Mouse (Mus musculus) liver, postnatal 0 days (tissue): ENCODE results near the gene Cfap74. TPM values are rescaled to one million over a fixed set of nuclear protein-coding genes. Genes with fewer than 3 reads are reported as not detected.
"Not testable (repeated sequence)": the region's sequence is repeated elsewhere in the genome, so short reads cannot be mapped to it uniquely, and the experiment has no call there.

ENCODE experiments used
- ATAC-seq: fragments of 200-750 bp; cut with Nextera tagmentation; 2 replicates; pipeline ENCODE4 v1.8.0; 2017; ENCODE audit warnings: mild to moderate bottlenecking, moderate library complexity
- DNase-seq: peaks from one replicate; pipeline ENCODE4 v3.0.0-alpha.2; 2016
- H3K27ac ChIP-seq: fragments of 300-500 bp; sonication (generic); 2 replicates; pipeline ENCODE4 v1.5.1; 2014; ENCODE audit warnings: antibody characterized with exemption, moderate library complexity, mild to moderate bottlenecking, low read depth
- H3K27me3 ChIP-seq: fragments of 300-500 bp; sonication (generic); 2 replicates; pipeline ENCODE4 v1.6.1; 2014; ENCODE audit warnings: low read length, control low read depth, mixed read lengths; ENCODE audit not compliant: insufficient read depth
- H3K36me3 ChIP-seq: fragments of 300-500 bp; sonication (generic); replicated peaks from 2 replicates; pipeline ENCODE4 v1.6.1; 2014; ENCODE audit warnings: mild to moderate bottlenecking, control low read depth, low read length, moderate library complexity, mixed read lengths; ENCODE audit not compliant: insufficient read depth
- H3K4me1 ChIP-seq: fragments of 300-500 bp; sonication (generic); 2 replicates; pipeline ENCODE4 v1.6.1; 2014; ENCODE audit warnings: antibody characterized with exemption, mild to moderate bottlenecking, control low read depth; ENCODE audit not compliant: insufficient read depth
- H3K4me2 ChIP-seq: fragments of 300-500 bp; sonication (generic); 2 replicates; pipeline ENCODE4 v1.6.1; 2014; ENCODE audit warnings: low read depth, mild to moderate bottlenecking, low read length, moderate library complexity, mixed read lengths
- H3K4me3 ChIP-seq: fragments of 300-500 bp; sonication (generic); 2 replicates; pipeline ENCODE4 v1.5.1; 2014; ENCODE audit warnings: low read depth, low read length
- H3K9ac ChIP-seq: fragments of 300-500 bp; sonication (generic); replicated peaks from 2 replicates; pipeline ENCODE4 v1.6.1; 2014; ENCODE audit warnings: mild to moderate bottlenecking, moderate library complexity
- H3K9me3 ChIP-seq: fragments of 300-500 bp; sonication (generic); 2 replicates; pipeline ENCODE4 v1.6.1; 2016; ENCODE audit warnings: mild to moderate bottlenecking, control low read depth, low read length, mixed read lengths
- CTCF ChIP-seq: sonication (generic); IDR thresholded peaks from 2 replicates; pipeline ENCODE4 v1.5.1; 2016; ENCODE audit warnings: antibody characterized with exemption, low read depth
- EP300 ChIP-seq: IDR thresholded peaks from 2 replicates; pipeline ENCODE4 v1.6.1; 2016; ENCODE audit warnings: antibody characterized with exemption, low read depth, mild to moderate bottlenecking
- WGBS: fragments of 180-500 bp; shearing (Covaris S2); extraction: QIAGEN DNeasy Blood & Tissue Kit; methylation state at CpG from one replicate; pipeline ENCODE4 v1.1.7; 2014; ENCODE audit not compliant: insufficient replicate concordance; 5-methylcytosine and 5-hydroxymethylcytosine counted together
- polyA plus RNA-seq: library from polyadenylated mRNA; unstranded; fragments of >200 nt; fragmentation: Nextera tagmentation; extraction: Ambion mirVana; gene quantifications from 2 replicates; pipeline ENCODE4 v1.2.1, GENCODE M21; 2015

Gene Cfap74
- polyA plus RNA-seq, 1 experiment from 2014 or later: 0.07 TPM

DNA sequence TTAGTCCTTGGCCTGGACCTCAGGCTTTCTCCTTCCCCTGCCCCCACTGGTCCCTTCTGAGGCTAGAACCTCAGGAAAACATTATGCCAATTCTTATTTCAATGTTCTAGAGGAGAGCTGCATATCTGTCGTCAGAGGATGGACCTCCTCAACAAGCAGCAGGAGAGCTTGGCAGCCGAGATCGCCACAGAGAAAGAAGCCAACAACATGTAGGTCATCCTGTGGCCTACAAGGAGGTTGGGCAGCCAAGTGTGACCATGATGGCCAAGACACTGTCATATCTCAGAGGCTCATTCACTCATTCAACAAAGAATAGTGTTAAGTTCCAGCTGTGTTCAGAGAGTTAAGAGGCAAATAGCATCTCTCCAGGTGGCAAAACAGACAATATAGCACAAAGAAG is 11.1 kb downstream of the Cfap74 start:
- no peak overlapping the region for H3K4me2 ChIP-seq
- H3K27ac ChIP-seq: no peak overlapping the region
- H3K4me1 ChIP-seq: no peaks in the 10 kb centered on the region
- H3K36me3 ChIP-seq: no peaks in the 10 kb centered on the region
- H3K4me3 ChIP-seq: no peak overlapping the region
- WGBS: 77% methylated on average over 3 of the region's 3 CpGs
- no peak overlapping the region for H3K9ac ChIP-seq
- no peaks in the 10 kb centered on the region for H3K27me3 ChIP-seq
- TF ChIP-seq CTCF (no peak), EP300 (no peak)
- ATAC-seq (no peak), DNase-seq (no peak)
- no peaks in the 10 kb centered on the region for H3K9me3 ChIP-seq

DNA sequence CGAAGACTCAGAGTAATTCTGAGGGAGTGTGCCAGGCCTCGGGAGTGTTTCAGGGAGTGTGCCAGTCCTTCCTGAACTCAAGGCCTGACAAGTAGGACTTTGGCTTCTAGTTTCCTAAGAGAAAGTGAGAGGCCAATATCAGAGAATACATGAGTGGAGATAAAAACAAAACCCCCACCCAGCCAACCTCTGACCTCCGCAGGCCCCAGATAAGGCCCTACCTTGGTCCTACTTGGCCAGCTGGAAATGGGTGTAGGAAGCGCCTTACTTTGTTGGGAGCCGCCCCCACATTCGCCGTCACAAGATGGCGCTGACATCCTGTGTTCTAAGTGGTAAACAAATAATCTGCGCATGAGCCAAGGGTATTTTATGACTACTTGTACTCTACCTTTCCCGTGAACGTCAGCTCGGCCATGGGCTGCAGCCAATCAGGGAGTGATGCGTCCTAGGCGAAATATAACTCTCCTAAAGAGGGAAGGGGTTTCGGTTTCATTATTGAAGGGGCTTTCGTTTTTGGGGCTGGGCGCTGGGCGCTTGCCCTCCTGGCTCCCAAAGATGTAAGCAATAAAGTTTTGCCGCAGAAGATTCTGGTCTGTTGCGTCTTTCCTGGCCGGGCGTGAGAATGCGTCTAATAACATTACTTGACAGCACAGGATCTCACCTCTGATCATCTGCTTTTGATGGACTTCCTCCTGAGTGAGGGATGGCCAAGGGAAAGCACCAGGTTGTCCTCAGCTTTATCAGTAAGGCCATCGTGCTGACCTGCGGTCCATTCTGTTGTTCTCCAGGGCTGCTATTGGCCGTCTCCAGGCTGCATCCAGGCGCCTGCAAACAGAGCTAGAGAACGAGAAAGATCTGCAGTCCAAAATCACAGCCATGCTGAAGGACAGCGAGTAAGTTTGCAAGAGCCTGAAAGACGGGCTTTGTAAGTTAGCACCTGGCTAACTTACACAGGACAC is 12.7 kb downstream of the Cfap74 start:
- not testable (repeated sequence) for H3K9me3 ChIP-seq, H3K27me3 ChIP-seq, H3K9ac ChIP-seq, H3K36me3 ChIP-seq, DNase-seq, H3K4me2 ChIP-seq, H3K4me3 ChIP-seq, H3K27ac ChIP-seq, H3K4me1 ChIP-seq
- ATAC-seq: peak; percentile 25; the same call in 1 of the 2 replicates
- 70% methylated on average over 20 of the region's 30 CpGs for WGBS

DNA sequence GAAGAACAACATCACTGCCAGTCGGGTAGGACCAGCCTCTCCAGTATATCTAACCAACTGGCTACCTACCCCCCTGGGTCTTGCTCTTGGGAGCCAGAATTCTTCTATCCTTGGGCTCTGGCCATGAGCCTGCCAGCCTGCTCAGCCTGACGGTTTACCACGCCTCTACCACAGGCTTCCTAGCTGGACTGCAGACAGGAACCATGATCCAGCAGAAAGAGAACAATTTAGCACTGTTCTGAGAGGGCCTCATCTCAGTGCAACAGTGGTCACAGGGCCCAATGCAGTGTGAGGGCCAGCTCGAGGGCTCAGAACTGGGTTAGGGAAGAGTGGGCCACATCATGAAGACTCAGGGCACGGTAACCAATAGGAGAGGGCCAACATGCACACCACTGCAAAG is 15.0 kb downstream of the Cfap74 start:
- Histone ChIP-seq H3K27me3 (no peaks in the 10 kb centered on the region), H3K9ac (no peak overlapping the region), H3K36me3 (no peaks in the 10 kb centered on the region), H3K9me3 (no peaks in the 10 kb centered on the region), H3K4me1 (no peaks in the 10 kb centered on the region), H3K4me2 (no peak overlapping the region), H3K27ac (no peak overlapping the region), H3K4me3 (no peak overlapping the region)
- TF ChIP-seq CTCF: no peak
- no peak for TF ChIP-seq EP300
- 60% methylated on average over 5 of the region's 5 CpGs for WGBS
- no peak for DNase-seq
- ATAC-seq: no peak

DNA sequence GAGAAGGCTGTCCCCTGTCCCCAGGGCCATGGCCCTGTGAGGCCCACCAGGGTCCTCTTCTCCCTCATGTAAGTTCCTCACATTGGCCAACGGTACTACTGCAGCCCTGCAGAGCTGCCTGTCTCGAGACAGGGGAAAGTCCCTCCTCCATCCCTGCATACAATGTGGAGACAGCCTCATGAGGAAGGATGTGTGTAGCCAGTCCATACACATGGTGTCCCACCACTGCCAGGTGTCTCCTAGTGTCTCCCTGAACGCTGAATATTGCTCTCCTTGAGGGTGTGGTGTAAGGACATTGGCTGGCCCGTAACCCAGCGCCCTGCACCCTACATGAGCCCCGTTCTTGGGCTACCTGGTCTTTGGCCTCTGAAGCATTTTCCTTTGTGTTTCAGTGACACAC is 17.3 kb downstream of the Cfap74 start:
- no peak for ATAC-seq
- no peaks in the 10 kb centered on the region for H3K27me3 ChIP-seq
- H3K9me3 ChIP-seq: no peaks in the 10 kb centered on the region
- TF ChIP-seq CTCF (no peak), EP300 (no peak)
- no peaks in the 10 kb centered on the region for H3K4me1 ChIP-seq
- DNase-seq: no peak
- no peaks in the 10 kb centered on the region for H3K36me3 ChIP-seq
- H3K9ac ChIP-seq: no peak overlapping the region
- H3K27ac ChIP-seq: no peak overlapping the region
- H3K4me3 ChIP-seq: no peak overlapping the region
- 69% methylated on average over 6 of the region's 6 CpGs for WGBS
- no peak overlapping the region for H3K4me2 ChIP-seq

DNA sequence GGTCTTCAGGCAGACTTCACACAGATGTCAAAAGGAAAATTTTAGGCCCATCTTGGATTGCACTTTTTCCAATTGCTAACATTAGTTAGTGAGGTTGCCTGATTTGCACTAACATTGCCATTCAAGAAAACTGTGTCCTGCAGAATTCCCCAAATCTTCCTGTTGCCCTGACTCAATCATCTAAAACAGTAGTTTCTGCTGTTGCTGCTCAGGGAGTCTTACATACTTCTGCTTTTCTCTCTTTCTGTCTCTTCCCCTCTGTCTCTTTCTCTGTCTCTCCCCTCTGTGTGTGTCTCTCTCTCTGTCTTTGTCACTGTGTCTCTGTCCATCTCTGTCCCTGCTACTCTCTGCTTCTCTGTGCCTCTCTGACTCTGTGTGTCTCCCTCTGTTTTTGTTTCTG is 19.5 kb downstream of the Cfap74 start:
- H3K36me3 ChIP-seq: no peaks in the 10 kb centered on the region
- no peak overlapping the region for H3K9ac ChIP-seq
- H3K9me3 ChIP-seq: no peaks in the 10 kb centered on the region
- no peak for TF ChIP-seq CTCF
- no peak for TF ChIP-seq EP300
- ATAC-seq (no peak), DNase-seq (no peak)
- H3K27me3 ChIP-seq: no peaks in the 10 kb centered on the region
- no peak overlapping the region for H3K4me3 ChIP-seq
- no peak overlapping the region for H3K4me2 ChIP-seq
- H3K4me1 ChIP-seq: no peaks in the 10 kb centered on the region
- no peak overlapping the region for H3K27ac ChIP-seq

DNA sequence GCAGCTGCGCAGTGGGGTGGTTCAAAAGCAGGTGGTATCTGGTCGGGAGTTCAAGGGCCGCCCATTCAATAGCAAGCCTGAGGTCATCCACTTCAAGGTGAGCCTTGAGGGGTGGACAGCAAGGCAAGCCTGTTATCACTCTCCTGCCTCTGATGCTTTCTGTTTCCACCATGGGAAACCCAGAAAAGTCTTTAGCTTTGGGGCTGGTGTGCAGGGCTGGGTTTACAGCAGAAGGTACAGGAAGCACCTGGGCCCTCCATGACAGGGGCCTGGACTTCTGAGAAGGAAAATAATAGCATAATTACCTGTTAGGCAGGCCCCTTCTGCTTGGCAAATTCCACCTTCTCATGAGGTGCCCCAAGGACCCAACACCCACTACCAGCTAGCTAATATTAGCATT is 20.2 kb downstream of the Cfap74 start:
- no peak overlapping the region for H3K4me2 ChIP-seq
- H3K4me3 ChIP-seq: no peak overlapping the region
- no peaks in the 10 kb centered on the region for H3K36me3 ChIP-seq
- WGBS: 77% methylated on average over 3 of the region's 3 CpGs
- ATAC-seq: no peak
- H3K9ac ChIP-seq: no peak overlapping the region
- no peaks in the 10 kb centered on the region for H3K4me1 ChIP-seq
- TF ChIP-seq EP300 (no peak), CTCF (no peak)
- DNase-seq: no peak
- H3K27ac ChIP-seq: no peak overlapping the region
- no peaks in the 10 kb centered on the region for H3K9me3 ChIP-seq
- H3K27me3 ChIP-seq: no peaks in the 10 kb centered on the region
